8 mouse cellular contexts compared by ENCODE assay signal in genomic region chr2:13575287-13575801, GRCm38 (mm10). TPM values are rescaled to one million over a fixed set of nuclear protein-coding genes. Genes with fewer than 3 reads are reported as not detected.
DNase-seq lines count a peak whose midpoint lies in the region; ATAC-seq and TF ChIP-seq lines count a peak whose summit lies in the region.

No protein-coding gene starts in this region.

- TF ChIP-seq EP300 in heart, postnatal 0 days (IDR thresholded peaks at IDR 0.05; ENCODE audit: low read depth): no peak

- no peaks in the 10 kb centered on the region; the same call in 1 of the 2 replicates for H3K4me1 ChIP-seq in bone marrow, adult 2 months (ENCODE audit: control insufficient read depth, insufficient read depth, low read length)
- peaks cover 55% of the 10 kb centered on the region for H3K4me1 ChIP-seq in forebrain, embryonic 12.5 days
- H3K4me1 ChIP-seq in heart, postnatal 0 days (ENCODE audit: control insufficient read depth, insufficient read depth): peaks cover 14% of the 10 kb centered on the region
- H3K4me1 ChIP-seq in liver, embryonic 13.5 days (replicated peaks): peaks cover 31% of the 10 kb centered on the region
- peaks cover 13% of the 10 kb centered on the region; the same call in 1 of the 2 replicates for H3K4me1 ChIP-seq in stomach, embryonic 14.5 days (ENCODE audit: control insufficient read depth, insufficient read depth, low read length)

- no peaks in the 10 kb centered on the region for H3K9me3 ChIP-seq in forebrain, embryonic 12.5 days
- H3K9me3 ChIP-seq in heart, postnatal 0 days (replicated peaks; ENCODE audit: control insufficient read depth, low read length): no peaks in the 10 kb centered on the region
- H3K9me3 ChIP-seq in liver, embryonic 13.5 days (replicated peaks): no peaks in the 10 kb centered on the region
- no peaks in the 10 kb centered on the region for H3K9me3 ChIP-seq in stomach, embryonic 14.5 days (ENCODE audit: control insufficient read depth, low read depth, low read length)

- peak overlapping the region; percentile 95 for H3K4me3 ChIP-seq in bone marrow, adult 2 months (replicated peaks; ENCODE audit: control insufficient read depth, low read depth, low read length)
- H3K4me3 ChIP-seq in forebrain, embryonic 12.5 days (replicated peaks): peak overlapping the region; percentile 88
- H3K4me3 ChIP-seq in heart, postnatal 0 days (ENCODE audit: low read depth, low read length): peak overlapping the region; percentile 67
- peak overlapping the region; percentile 60 for H3K4me3 ChIP-seq in liver, embryonic 13.5 days (replicated peaks)
- H3K4me3 ChIP-seq in stomach, embryonic 14.5 days (ENCODE audit: low read depth, low read length): peak overlapping the region; percentile 82

- H3K27me3 ChIP-seq in forebrain, embryonic 12.5 days: no peaks in the 10 kb centered on the region
- no peaks in the 10 kb centered on the region for H3K27me3 ChIP-seq in heart, postnatal 0 days (ENCODE audit: control insufficient read depth, insufficient read depth, low read length)
- peaks cover 60% of the 10 kb centered on the region for H3K27me3 ChIP-seq in liver, embryonic 13.5 days
- H3K27me3 ChIP-seq in stomach, embryonic 14.5 days (ENCODE audit: control insufficient read depth, insufficient read depth, low read length): no peaks in the 10 kb centered on the region

- H3K27ac ChIP-seq in bone marrow, adult 2 months (ENCODE audit: control insufficient read depth, insufficient read depth, low read depth, low read length, poor library complexity): peak overlapping the region; percentile 95
- peak overlapping the region; percentile 98 for H3K27ac ChIP-seq in forebrain, embryonic 12.5 days
- peak overlapping the region; percentile 97 for H3K27ac ChIP-seq in heart, postnatal 0 days (ENCODE audit: low read depth)
- peak overlapping the region; percentile 49 for H3K27ac ChIP-seq in liver, embryonic 13.5 days
- H3K27ac ChIP-seq in stomach, embryonic 14.5 days (ENCODE audit: low read length): peak overlapping the region; percentile 98

- peak overlapping the region; percentile 96 for H3K9ac ChIP-seq in forebrain, embryonic 12.5 days
- peak overlapping the region; percentile 81 for H3K9ac ChIP-seq in heart, postnatal 0 days (replicated peaks; ENCODE audit: low read depth, low read length)
- peak overlapping the region; percentile 67 for H3K9ac ChIP-seq in liver, embryonic 13.5 days
- H3K9ac ChIP-seq in stomach, embryonic 14.5 days (replicated peaks; ENCODE audit: low read depth, low read length): peak overlapping the region; percentile 73

- peak overlapping the region; percentile 70 for H3K4me2 ChIP-seq in forebrain, embryonic 12.5 days
- peak overlapping the region; percentile 63 for H3K4me2 ChIP-seq in heart, postnatal 0 days (ENCODE audit: low read depth, low read length)
- H3K4me2 ChIP-seq in liver, embryonic 13.5 days: peak overlapping the region; percentile 66
- H3K4me2 ChIP-seq in stomach, embryonic 14.5 days (replicated peaks; ENCODE audit: low read depth, low read length): peak overlapping the region; percentile 90

- peak; percentile 87 for DNase-seq in CD4-positive helper T cell, adult 2 months (ENCODE audit: low read depth, low spot score)
- peak; percentile 79 for DNase-seq in heart, postnatal 0 days (ENCODE audit: low spot score)
- peak; percentile 75 to 91 for DNase-seq in kidney, postnatal 25 days
- DNase-seq in liver, embryonic 13.5 days: peak; percentile 50
- peak; percentile 90 for DNase-seq in naive thymus-derived CD4-positive, alpha-beta T cell, adult 2 months (ENCODE audit: low read depth)

- peaks cover 34% of the 10 kb centered on the region for H3K36me3 ChIP-seq in forebrain, embryonic 12.5 days (replicated peaks)
- H3K36me3 ChIP-seq in heart, postnatal 0 days (replicated peaks; ENCODE audit: control insufficient read depth, insufficient read depth, low read length): peaks cover 34% of the 10 kb centered on the region
- 0 out of 2 replicates have a peak, but pooled peaks cover 5% of the 10 kb centered on the region for H3K36me3 ChIP-seq in liver, embryonic 13.5 days
- H3K36me3 ChIP-seq in stomach, embryonic 14.5 days (ENCODE audit: control insufficient read depth, insufficient read depth, low read length): peaks cover 24% of the 10 kb centered on the region

- TF ChIP-seq CTCF in bone marrow, adult 2 months (IDR thresholded peaks at IDR 0.05; ENCODE audit: control insufficient read depth, insufficient read depth, low read length): peak; percentile 22; the same call in 1 of the 2 replicates
- TF ChIP-seq CTCF in heart, postnatal 0 days (IDR thresholded peaks at IDR 0.05; ENCODE audit: low read depth): peak; percentile 61

- TF ChIP-seq POLR2A in bone marrow, adult 2 months (IDR thresholded peaks at IDR 0.05; ENCODE audit: borderline replicate concordance, control insufficient read depth, low read depth, low read length): no peak

- ATAC-seq in forebrain, embryonic 12.5 days (ENCODE audit: low FRiP score): no peak
- ATAC-seq in heart, postnatal 0 days (ENCODE audit: insufficient read depth, low read depth): no peak
- peak; percentile 41; the same call in 1 of the 2 replicates for ATAC-seq in liver, embryonic 13.5 days (ENCODE audit: low read depth)
- no peak for ATAC-seq in stomach, embryonic 14.5 days (ENCODE audit: insufficient number of reproducible peaks, insufficient read depth, low FRiP score, low read depth)

- under 1% methylated on average over 13 of the region's 13 CpGs for WGBS in bone marrow, adult 2 months
- 1% methylated on average over 13 of the region's 13 CpGs for WGBS in forebrain, embryonic 12.5 days
- under 1% methylated on average over 13 of the region's 13 CpGs for WGBS in heart, postnatal 0 days
- 1% methylated on average over 13 of the region's 13 CpGs for WGBS in liver, embryonic 13.5 days (ENCODE audit: insufficient replicate concordance)
- WGBS in stomach, embryonic 14.5 days: 0% methylated on average over 13 of the region's 13 CpGs

RNA-seq across cellular contexts. Expression of gene Vim, which starts 1.6 kb away (rescaled TPM):
- polyA plus RNA-seq in bone marrow, adult 2 months (2011; ENCODE audit: insufficient read depth, insufficient read length, low replicate concordance, missing spikeins): 52.5 and 238 TPM in 2 replicates
- 1,088 and 1,103 TPM in 2 replicates for polyA plus RNA-seq in forebrain, embryonic 12.5 days (2016; fragmentation: Nextera tagmentation; extraction: Ambion mirVana)
- 2,529 and 2,768 TPM in 2 replicates for total RNA-seq in heart, postnatal 0 days (2014; rRNA removed; ENCODE audit: low replicate concordance)
- 696 and 707 TPM in 2 replicates for polyA plus RNA-seq in heart, postnatal 0 days (2015; fragmentation: Nextera tagmentation; extraction: Ambion mirVana)
- 95.1 and 97.9 TPM in 2 replicates for polyA plus RNA-seq in liver, embryonic 13.5 days (2015; fragmentation: Nextera tagmentation; extraction: Ambion mirVana)
- 539 and 560 TPM in 2 replicates for polyA plus RNA-seq in stomach, embryonic 14.5 days (2014; fragmentation: Nextera tagmentation; extraction: Ambion mirVana)

RNA-seq across cellular contexts. Expression of gene Trdmt1, which starts 30.9 kb away (rescaled TPM):
- polyA plus RNA-seq in bone marrow, adult 2 months (2011; ENCODE audit: insufficient read depth, insufficient read length, low replicate concordance, missing spikeins): 1.2 and 3.1 TPM in 2 replicates
- polyA plus RNA-seq in forebrain, embryonic 12.5 days (2016; fragmentation: Nextera tagmentation; extraction: Ambion mirVana): 6.6 and 7.8 TPM in 2 replicates
- 5.7 and 19.0 TPM in 2 replicates for total RNA-seq in heart, postnatal 0 days (2014; rRNA removed; ENCODE audit: low replicate concordance)
- polyA plus RNA-seq in heart, postnatal 0 days (2015; fragmentation: Nextera tagmentation; extraction: Ambion mirVana): 9.3 and 10.3 TPM in 2 replicates
- 4.8 and 5.3 TPM in 2 replicates for polyA plus RNA-seq in liver, embryonic 13.5 days (2015; fragmentation: Nextera tagmentation; extraction: Ambion mirVana)
- polyA plus RNA-seq in stomach, embryonic 14.5 days (2014; fragmentation: Nextera tagmentation; extraction: Ambion mirVana): 11.9 and 13.4 TPM in 2 replicates
